Mouse (Mus musculus): ENCODE data around the gene Btbd6.
A peak's percentile ranks its signal among the peaks of the same experiment; 100 is the strongest.

The Btbd6 gene

DNA sequence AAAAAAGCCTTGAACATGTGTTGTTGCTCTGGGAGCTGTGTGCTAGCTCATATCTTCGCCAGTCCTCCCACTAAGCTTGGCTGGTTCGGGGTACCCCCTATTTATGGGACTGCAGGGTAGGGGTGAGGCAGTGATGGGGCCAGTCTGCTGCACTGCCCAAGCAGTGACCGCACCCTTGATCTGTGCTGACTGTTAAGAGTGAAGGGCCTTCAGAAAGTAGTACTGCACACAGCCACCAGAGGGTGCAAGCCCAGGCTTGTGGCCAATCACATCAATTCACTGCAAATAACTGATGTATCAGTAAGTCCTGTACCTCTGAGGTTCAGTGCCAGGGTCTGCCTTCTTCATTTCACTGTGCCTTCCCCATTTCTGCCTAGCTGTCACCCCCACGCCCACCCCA lies 20.5 kb upstream of the Btbd6 start:
- DNase-seq: peak; percentile 77

DNA sequence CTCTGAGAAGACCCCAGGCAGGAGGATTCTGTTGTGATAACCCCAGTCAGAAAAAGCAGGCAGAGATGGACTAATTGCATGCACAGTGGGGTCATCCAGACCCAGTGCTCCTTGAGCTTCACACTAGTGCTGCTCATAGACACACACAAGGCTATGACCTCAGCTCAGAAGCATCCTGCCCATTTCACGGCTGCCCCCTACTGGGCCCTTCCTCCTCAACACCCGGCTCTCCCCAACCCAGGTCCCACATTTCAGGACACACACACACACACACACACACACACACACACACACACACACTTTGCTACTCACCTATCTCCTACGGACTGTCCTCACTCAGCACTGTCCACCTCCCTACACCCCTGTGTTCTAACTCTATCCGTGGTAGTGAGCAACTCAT lies 18.0 kb upstream of the Btbd6 start:
- DNase-seq: peak; percentile 73

DNA sequence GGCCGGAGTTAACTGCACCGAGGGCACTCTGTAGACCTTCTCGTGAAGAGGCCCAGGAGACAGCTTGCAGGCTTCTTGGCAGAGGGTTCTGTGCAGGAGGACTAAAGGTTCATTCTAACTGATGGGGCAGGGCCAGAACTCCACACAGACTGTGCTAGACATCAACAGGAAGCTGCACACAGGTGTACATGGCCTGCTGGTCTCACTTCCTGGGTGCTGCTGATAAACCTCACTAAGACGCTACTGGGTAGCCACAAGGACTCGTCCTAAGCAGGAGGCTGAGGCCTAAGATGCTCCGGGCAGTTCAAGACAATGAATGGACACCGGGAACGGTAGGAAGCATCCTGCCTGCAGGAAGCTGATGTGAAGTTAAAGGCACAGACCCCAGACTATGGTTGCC lies 16.9 kb upstream of the Btbd6 start:
- peak; percentile 67 for DNase-seq

DNA sequence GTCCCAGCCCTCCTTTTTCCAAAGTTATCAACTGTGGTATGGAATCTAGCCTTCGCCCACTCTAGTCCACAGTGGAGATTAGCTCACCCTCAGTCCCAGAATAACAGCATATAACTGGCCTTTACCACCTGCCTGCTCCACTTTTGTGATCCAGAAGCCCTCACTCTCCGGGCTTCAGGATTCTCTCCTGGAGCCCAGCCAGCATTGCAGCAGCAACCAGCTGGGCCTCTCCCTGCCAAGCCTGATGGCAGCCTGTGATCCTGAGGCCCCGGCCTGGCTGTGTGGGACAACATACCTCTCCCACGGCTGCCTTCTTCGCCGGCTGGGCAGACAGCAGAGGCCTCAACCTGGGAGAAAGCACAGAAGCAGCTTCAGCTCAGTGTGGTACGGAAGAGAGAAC lies 14.9 kb upstream of the Btbd6 start:
- DNase-seq: no peak

DNA sequence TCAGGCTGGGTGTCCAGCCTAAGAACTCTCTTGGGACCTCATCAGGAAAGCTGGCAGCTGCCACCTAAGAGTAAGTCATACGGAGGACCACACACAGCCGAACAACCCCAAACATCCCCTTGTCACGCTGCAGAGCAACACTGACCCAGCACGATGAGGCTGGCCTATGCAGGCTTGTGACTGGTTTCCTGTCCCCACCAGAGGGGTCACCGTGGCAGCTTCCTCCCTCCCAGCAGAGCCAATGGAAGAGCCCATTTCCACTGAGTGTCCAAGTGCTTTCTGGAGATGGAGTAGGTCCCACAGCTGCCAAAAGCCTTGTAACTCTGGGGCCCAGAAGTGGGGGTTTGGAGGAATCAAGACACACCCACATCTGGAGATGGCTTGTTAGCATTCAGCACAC lies 14.4 kb upstream of the Btbd6 start:
- DNase-seq: no peak

DNA sequence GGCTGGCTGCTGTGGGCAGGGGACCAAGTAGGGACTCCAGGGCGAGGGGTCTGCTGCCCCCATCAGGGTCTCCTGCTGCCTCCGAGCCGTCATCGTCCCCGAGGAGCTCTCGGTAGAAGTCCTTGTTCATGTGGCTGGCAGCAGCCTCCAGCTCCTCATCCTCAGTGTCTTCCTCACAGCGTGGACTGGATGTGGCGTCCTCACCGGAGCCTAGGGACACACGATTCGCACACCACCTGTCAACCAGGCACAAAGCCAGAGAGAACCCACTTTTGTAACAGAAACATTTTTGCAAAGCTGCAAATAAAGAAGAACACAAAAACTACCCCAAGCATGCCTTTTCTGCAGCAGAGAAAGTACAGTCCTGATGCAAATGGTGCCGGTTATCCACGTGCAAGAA lies 10.5 kb upstream of the Btbd6 start:
- DNase-seq: no peak

DNA sequence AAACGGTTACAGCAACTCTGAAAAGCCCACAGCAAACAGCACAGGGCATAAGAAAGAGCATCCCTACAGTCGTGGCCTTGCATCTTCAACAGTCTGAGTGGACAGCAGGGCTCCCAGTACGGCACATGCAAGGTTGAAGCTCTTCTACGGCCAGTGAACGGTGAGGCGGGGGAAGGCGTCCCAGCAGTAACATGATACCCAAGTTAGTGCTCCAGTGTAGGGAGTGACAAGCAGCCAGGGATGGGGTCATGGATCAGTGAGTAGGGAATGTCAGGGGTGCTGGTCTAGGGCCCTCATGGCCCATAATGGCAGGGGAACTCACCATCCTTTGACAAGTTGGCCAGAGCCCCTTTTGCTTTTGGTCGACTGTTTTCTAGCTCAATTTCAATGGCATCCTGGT lies 7.3 kb upstream of the Btbd6 start:
- no peak for DNase-seq

DNA sequence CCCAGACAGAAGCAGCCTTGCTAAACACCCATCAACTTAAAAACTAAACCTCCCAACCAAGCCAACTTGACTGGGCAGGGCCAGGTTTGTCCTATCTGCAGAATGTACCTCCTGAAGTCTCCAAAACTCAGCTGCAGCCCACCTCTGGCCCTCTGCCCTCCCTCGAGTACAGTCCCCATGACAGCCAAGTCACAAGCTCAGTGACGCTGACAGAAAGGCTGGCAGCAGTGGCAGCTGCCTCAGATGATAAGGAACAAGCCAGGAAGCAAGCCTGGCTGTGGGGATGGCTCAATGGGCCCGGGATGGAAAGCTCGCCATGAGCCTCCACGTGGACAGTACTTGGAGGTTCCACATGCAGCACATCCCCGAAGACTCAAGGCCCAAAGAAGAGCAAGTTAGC lies 6.7 kb upstream of the Btbd6 start:
- DNase-seq: no peak

DNA sequence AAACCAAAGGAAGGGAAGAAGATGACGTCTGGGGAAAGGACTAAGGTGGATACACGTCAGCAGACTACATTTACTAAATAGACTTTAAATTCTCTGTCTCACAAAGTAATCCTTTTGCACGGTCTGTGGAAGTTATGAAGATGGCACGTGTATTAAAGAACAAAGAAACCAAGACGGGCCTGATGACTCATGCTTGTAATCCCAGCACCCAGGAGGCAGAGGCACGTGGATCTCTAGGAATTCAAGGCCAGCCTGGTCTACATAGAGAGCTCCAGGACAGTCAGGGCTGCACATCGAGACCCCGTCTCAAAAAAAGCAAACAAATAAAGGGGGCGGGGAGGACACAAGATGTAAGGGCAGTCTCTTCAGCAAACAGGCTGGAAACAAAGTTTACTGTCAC lies 1.5 kb upstream of the Btbd6 start:
- no peak for DNase-seq

DNA sequence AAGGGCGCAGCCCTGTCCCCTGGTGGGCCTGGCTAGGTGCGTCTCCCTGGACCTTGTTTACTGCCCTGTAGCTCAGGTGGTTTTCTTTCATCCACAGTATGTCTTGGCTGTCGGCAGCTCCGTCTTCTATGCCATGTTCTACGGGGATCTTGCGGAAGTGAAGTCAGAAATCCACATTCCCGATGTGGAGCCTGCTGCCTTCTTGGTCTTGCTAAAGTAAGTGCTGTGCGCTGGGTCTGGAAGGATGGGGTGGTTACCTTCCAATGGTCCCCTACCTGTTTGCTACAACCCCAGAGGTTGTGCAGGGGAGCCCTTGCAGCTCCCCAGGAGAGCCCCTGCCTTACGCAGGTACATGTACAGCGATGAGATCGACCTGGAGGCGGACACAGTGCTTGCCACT lies 874 bp downstream of the Btbd6 start:
- no peak for DNase-seq

DNA sequence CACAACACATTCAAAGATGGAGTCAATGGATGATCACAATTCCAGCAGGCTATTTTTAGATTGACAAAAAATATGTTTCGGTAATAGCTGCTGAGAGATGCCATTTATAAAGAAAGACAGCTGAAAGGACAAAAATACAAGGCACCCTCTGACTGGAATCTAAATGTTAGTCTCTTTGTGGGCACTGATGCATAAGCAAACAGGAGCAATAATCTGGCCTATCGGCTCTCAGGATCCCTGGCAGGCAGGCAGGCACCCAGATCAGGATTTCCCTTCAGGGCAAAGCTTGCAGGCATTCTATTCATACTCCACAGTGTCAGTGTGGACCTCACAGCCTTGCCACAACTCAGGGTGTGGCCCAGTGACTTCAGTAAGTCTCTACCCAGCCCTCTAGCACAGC lies 5.7 kb downstream of the Btbd6 start:
- no peak for DNase-seq

DNA sequence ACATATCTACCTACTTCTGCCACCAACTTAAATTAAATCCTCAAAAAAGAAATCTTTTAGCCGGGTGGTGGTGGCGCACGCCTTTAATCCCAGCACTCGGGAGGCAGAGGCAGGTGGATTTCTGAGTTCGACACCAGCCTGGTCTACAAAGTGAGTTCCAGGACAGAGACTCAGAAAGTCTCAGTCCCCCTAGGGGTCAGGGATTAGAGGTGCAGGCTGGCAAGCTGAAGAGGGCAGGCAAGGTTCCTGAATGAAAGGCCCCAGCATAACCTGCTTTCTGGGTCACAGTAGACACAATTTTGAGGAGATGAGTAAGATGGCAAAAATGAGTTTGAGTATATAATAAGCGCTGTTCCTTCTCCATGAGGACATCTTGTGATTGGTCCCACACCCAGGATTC lies 9.1 kb downstream of the Btbd6 start:
- peak; percentile 58 for DNase-seq

DNA sequence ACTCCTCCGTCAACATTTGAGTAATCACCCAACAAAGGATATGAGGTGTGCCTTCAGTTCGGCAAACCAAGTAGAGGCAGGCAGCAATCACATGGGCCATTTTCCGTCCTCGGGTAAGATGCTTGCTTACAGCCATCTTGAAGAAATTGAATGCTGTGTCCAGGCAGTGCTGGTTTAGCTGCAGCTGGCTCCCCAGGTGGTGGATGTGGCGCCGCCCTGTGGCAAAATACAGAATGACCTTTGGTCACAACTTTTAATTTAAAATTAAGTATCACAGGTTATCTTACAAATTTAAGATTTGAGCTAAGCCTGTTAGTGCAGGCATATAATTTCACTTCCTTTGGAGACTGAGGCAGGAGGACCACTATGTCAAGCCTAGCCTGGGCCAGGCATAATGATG lies 11.6 kb downstream of the Btbd6 start:
- peak; percentile 56 for DNase-seq

DNA sequence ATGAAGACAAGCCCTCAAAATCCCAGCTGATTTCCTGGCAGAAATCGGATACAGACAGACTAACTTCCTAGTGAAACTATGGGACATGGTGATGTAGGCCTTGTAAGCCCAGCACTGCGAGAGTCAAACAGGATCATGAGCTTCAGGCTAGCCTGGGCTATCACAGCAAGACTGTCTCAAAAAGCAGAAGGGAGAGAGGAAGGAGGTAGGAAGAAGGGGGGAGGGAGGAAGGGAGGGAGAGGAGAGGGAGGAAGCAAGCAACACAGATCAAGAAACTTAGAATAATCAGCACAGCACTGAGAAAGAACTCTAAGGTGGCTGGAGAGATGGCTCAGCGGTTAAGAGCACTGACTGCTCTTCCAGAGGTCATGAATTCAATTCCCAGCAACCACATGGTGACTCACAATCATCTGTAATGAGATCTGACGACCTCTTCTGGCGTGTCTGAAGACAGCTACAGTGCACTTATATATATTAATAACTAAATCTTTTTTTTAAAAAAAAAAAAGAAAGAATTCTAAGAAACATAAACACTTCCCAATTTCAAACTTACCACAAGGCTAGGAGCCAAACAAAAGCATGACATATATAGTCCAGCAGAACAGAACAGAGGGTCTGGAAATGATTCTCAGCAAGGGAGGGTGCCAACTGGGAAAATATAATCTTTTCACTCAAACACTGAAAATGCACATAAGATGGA lies 14.6 kb downstream of the Btbd6 start:
- no peak for DNase-seq

DNA sequence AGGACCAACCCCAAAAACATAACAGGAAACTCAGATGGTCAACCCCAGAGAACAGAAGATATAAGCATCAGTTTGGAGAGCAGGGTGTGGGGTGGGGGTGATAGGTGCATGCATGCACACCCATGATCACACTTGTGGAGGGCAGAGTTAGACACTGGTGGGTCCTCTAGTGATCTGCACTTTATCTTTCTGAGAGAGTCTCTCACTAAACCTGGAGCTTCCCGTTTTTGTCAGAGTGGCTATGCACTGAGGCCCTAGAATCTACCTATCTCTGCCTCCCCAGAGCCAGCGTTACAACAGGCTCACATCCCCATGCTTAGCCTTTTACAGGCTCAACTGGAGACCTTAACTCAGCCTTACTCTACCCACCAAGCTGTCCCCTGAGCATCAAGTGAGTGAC lies 15.2 kb downstream of the Btbd6 start:
- no peak for DNase-seq

DNA sequence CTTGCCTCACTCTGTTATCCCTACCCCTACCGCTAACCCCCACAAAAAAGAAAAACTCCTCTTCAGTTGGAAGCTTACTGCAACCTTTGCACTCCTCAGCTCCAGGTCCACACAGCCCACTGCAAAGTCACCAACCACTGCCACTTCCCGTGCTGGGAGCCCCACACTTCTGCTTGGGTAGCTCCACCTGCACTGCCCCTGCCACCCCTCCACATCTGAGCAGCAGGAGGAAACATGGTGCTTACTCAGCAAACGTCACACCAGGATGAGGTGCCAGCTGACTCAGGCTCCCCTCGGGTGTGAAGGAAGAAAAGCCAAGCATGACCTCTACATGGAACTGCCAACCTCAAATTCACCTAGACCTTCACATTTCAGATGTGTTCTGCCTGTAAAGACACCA lies 17.9 kb downstream of the Btbd6 start:
- DNase-seq: peak; percentile 85

DNA sequence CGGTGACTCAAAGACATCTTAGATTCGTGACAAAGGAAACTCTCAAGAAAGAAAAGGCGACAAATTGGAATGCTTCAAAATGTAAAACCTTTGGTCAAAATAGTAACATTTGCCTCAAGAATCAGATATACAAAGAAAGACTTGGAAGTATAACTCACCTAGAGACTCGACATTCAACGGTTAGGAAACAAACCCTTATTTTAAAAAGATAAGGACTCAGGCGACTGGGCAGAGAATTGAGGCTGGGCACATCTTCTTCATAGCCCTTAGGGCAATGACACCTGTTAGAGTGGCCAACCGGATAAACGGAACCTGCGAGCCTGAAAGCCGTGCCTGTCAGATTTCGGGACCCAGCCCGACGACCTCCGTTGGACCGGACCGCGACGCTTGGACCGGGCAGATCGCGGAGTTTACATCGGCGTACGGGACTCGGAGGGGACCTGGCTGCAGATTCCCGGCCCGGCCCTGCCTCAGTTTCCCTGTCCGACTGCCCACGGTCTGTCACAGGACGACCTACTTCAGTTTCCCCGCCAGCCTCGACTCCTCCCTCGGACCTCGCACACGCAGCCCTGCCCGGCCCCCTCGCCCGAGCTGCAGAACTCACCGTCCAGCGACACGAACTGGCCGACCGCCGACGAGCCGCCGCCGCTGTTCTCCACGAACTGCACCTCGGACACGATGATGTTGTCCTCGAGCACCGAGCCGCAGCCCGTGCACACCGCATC lies 23.4 kb downstream of the Btbd6 start:
- no peak for DNase-seq

DNA sequence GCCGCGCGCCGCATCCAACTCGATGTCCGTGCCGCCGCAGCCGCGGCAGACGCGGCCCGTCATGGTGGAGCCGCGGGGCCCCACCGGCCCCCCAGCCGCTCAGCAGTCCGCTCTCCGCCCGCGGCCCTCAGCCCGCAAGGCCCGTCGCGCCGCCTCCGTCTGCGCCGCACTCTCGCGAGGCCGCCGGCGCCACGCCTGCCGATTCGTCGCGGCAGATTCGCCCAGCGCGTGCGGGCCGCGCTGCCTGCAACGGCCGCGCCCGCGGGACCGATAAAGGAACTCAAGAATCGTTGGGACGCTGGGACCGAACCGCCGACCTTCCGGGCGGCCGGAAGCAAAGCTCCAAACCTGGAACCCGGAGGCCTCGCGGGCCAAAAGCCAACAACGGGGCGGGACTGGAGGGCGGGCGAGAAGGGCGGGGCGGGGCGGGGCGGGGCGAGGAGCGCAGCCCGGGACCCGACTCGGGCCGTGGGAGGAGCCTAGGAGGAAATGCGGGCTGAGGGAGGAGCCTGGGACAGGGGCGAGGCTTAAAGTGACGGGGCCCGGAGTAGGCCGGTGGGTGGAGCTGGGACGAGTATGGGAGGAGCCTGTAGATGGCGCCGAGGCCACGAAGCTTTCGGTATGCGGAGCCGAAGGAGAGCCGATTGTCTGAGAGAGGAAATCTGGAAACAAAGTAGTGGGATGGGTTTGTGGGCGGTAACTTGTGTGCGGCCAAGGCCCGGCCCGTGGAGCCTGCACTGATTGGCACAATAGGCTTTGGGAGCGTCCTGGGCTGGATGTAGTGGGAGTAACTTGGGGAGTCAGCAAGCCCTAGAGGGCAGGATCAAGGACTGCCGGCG lies 24.2 kb downstream of the Btbd6 start, which contains the start of gene Brf1:
Brf1 (minus strand) TSS at position 411 of the 839 bp plus-strand sequence.
- DNase-seq: peak; percentile 99

DNA sequence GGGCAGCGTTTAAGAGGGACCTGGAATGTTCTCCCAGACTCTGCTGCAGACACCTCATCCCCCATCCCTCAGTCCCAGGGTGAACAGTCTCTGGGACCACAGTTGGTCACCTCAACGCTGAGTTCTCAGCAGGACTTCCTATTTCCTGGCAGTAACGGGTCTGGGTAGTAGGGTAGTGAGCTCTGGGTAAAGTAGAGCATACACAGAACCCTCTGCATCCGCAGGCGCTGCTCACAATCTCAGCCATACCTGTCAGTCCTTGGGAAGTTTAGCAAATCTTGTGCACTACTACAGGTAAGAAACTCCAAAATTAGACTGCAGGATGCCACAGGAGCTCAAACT lies 24.8 kb downstream of the Btbd6 start:
- DNase-seq: no peak

DNA sequence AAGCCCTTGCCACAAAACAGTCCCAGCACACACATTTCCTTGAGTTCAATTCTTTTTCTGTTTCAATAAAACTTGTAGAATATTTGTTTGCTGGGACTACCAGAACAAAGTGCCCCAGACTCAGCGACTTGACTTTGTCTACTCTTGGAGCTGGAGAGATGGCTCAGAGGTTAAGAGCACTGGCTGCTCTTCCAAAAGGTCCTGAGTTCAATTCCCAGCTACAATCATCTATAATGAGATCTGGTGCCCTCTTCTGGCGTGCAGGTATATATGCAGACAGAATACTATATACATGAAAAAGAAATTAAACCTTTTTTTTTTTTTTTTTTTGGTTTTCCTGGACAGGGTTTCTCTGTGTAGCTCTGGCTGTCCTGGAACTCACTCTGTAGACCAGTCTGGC lies 26.4 kb downstream of the Btbd6 start:
- peak; percentile 53 for DNase-seq

DNA sequence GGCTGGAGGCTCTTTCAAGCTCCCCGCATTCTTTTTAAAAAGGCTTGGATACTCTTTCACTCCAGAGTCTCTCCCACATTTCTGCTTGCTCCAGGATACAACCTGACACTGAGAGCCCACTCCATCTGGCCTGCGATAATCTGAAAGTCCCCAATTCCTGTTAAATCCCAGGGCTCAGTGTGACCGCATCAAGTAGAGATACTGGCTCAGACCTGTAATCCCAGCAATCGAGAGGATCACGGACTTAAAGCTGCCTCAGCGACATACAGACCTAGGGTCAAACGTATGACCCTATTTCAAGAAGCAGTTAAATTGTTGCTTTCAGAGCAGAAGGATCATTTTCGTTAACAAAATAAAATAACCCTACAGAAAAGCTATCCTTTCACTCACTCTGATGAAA lies 27.7 kb downstream of the Btbd6 start:
- DNase-seq: no peak

DNA sequence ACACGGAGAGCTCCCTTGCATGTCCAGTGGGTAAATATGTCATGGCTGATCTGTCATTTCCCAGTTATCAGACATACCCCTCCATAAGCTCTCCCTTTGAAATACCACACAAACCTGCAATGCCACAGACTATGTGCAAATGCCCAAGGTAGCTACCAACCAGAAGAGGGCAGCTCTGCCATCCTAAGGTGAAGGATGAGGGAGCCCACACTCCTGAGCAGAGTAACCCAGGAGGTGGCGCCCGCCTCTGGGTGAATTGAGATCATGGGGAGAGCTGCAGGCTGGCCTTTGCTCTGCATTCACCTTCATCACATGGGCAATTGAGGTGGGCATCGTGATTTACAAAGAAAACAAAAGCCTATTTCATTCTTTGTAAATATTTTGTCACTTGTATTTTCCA lies 28.7 kb downstream of the Btbd6 start:
- peak; percentile 89 for DNase-seq

DNA sequence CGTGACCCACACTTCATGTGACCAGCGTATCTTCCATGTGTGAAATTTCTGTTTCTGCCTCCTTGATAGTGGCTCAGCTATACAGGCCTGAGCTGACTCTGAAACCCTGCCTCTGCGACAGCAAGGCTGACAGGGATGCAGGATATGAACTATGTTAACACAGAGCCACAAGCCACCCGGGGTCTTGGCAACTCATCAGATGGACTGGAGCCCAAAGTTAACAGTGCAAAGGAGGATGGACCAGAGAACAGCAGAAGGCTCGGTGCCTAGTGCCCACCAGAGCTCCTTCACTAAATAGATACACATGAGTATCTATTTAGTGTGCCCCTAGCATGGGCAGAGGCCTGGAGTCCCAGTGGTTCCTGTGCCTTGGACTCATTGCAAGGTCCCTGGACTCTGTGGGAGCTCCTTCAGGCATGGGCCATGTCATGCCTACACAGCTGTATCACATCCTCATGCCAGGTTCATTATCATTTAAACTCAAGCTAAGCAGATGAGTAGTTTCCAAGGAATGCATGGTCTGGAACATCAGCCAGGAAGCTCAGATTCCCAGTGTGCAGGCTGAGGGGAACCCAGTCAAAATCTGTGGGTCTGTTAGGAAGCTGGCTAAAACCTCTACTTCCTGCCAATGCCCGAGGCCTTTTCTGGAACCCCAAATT lies 35.5 kb downstream of the Btbd6 start:
- no peak for DNase-seq

DNA sequence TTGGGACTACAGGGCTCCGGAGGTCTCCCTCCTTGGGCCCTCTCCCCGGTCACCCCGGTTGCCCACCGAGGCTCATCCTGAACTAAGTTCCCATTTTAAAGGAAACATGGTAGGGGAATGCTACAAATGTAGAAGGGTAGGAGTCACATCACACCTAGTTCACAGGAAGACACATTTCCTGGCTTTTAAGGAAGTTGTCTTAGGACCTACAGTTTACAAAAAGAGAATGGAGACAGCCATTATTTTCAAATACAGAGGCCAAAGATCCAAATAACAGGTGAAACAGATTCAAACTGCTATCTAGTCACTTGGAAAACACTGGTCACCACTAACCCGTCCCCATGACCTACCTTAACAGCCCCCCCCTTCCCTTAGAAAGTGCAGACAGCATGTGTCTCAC lies 36.2 kb downstream of the Btbd6 start:
- DNase-seq: no peak

Measured in thymus, postnatal 14 days (tissue).